Mouse (Mus musculus): ENCODE measurements around the gene Tent4b. TPM values are rescaled to one million over a fixed set of nuclear protein-coding genes. Genes with fewer than 3 reads are reported as not detected.

The Tent4b gene
- 8.0 TPM for polyA plus RNA-seq (2017; shearing (Covaris generic))

GRCm38 (mm10) chr8:88198945-88199571 is at the start of gene Tent4b:
Gene Tent4b (plus strand): TSS chr8:88199213.

GRCm38 (mm10) chr8:88272231-88273050 is 73.4 kb downstream of the Tent4b start, which contains the start of gene Adcy7:
Gene Adcy7 (plus strand): TSS chr8:88272403.

Other genes with a start within 250 kb of the Tent4b start
- gene Zfp423, start 239.6 kb upstream of the Tent4b start, polyA plus RNA-seq (2017; shearing (Covaris generic)): not detected
- 42.3 TPM for gene Cnep1r1, start 80.4 kb upstream of the Tent4b start, polyA plus RNA-seq (2017; shearing (Covaris generic))
- gene Heatr3, start 61.4 kb upstream of the Tent4b start, polyA plus RNA-seq (2017; shearing (Covaris generic)): 18.4 TPM
- gene Adcy7, start 73.2 kb downstream of the Tent4b start, polyA plus RNA-seq (2017; shearing (Covaris generic)): 178 TPM
- gene Brd7, start 163.0 kb downstream of the Tent4b start, polyA plus RNA-seq (2017; shearing (Covaris generic)): 25.9 TPM